Mouse (Mus musculus) heart, postnatal 0 days (tissue): ENCODE measurements around the gene Rhd. TPM values are rescaled to one million over a fixed set of nuclear protein-coding genes. Genes with fewer than 3 reads are reported as not detected.

ENCODE experiments used
- ATAC-seq: fragments of 200-750 bp; cut with Nextera tagmentation; 2 replicates; pipeline ENCODE4 v1.8.0; 2017; ENCODE audit warnings: low read depth, moderate number of reproducible peaks, moderate library complexity; ENCODE audit not compliant: insufficient read depth
- DNase-seq: peaks from one replicate; pipeline ENCODE4 v3.0.0-alpha.2; 2016; ENCODE audit warnings: low spot score
- H3K27ac ChIP-seq: fragments of 300-500 bp; sonication (generic); 2 replicates; pipeline ENCODE4 v1.5.1; 2014; ENCODE audit warnings: low read depth, mild to moderate bottlenecking
- H3K27me3 ChIP-seq: fragments of 300-500 bp; sonication (generic); 2 replicates; pipeline ENCODE4 v1.6.1; 2014; ENCODE audit warnings: low read length, mixed read lengths; ENCODE audit not compliant: control insufficient read depth, insufficient read depth
- H3K36me3 ChIP-seq: fragments of 300-500 bp; sonication (generic); replicated peaks from 2 replicates; pipeline ENCODE4 v1.6.1; 2014; ENCODE audit warnings: low read length, mixed read lengths; ENCODE audit not compliant: control insufficient read depth, insufficient read depth
- H3K4me1 ChIP-seq: fragments of 300-500 bp; sonication (generic); 2 replicates; pipeline ENCODE4 v1.6.1; 2014; ENCODE audit warnings: antibody characterized with exemption; ENCODE audit not compliant: control insufficient read depth, insufficient read depth
- H3K4me2 ChIP-seq: fragments of 300-500 bp; sonication (generic); 2 replicates; pipeline ENCODE4 v1.6.1; 2014; ENCODE audit warnings: low read depth, mild to moderate bottlenecking, low read length, moderate library complexity
- H3K4me3 ChIP-seq: fragments of 300-500 bp; sonication (generic); 2 replicates; pipeline ENCODE4 v1.5.1; 2014; ENCODE audit warnings: low read depth, low read length
- H3K9ac ChIP-seq: fragments of 300-500 bp; sonication (generic); replicated peaks from 2 replicates; pipeline ENCODE4 v1.6.1; 2014; ENCODE audit warnings: low read depth, low read length, mixed read lengths
- H3K9me3 ChIP-seq: fragments of 300-500 bp; sonication (generic); replicated peaks from 2 replicates; pipeline ENCODE4 v1.6.1; 2016; ENCODE audit warnings: low read length; ENCODE audit not compliant: control insufficient read depth
- CTCF ChIP-seq: IDR thresholded peaks from 2 replicates; pipeline ENCODE4 v1.5.1; 2016; ENCODE audit warnings: antibody characterized with exemption, control low read depth, low read depth
- EP300 ChIP-seq: IDR thresholded peaks from 2 replicates; pipeline ENCODE4 v1.6.1; 2016; ENCODE audit warnings: antibody characterized with exemption, low read depth
- WGBS: fragments of 180-500 bp; shearing (Covaris S2); extraction: QIAGEN DNeasy Blood & Tissue Kit; methylation state at CpG from one replicate; pipeline ENCODE4 v1.1.7; 2014; 5-methylcytosine and 5-hydroxymethylcytosine counted together
- polyA plus RNA-seq: library from polyadenylated mRNA; unstranded; fragments of >200 nt; fragmentation: Nextera tagmentation; extraction: Ambion mirVana; gene quantifications from 2 replicates; pipeline ENCODE4 v1.2.1, GENCODE M21; 2015
- total RNA-seq: library from RNA; depleted of rRNA; stranded (reverse); fragments of >200 nt; gene quantifications from 2 replicates; pipeline ENCODE4 v1.2.3, GENCODE M21; 2014; ENCODE audit warnings: low replicate concordance

Gene Rhd
- total and polyA plus RNA-seq, 2 experiments from 2014 or later, result 7.7 to 10.3 TPM

GRCm38 (mm10) chr4:134856501-134856900, 7.8 kb upstream of the Rhd start:
- no peaks in the 10 kb centered on the region for H3K9me3 ChIP-seq
- H3K4me2 ChIP-seq, result no peak overlapping the region
- 50% methylated on average over 5 of the region's 5 CpGs for WGBS
- ATAC-seq (no peak), DNase-seq (no peak)
- H3K36me3 ChIP-seq, result no peaks in the 10 kb centered on the region
- 0 out of 2 replicates have a peak, but pooled peaks cover 4% of the 10 kb centered on the region for H3K27me3 ChIP-seq
- TF ChIP-seq CTCF, result no peak
- no peak for TF ChIP-seq EP300
- peaks cover 11% of the 10 kb centered on the region for H3K4me1 ChIP-seq
- no peak overlapping the region for H3K27ac ChIP-seq
- H3K4me3 ChIP-seq, result no peak overlapping the region
- no peak overlapping the region for H3K9ac ChIP-seq

DNA sequence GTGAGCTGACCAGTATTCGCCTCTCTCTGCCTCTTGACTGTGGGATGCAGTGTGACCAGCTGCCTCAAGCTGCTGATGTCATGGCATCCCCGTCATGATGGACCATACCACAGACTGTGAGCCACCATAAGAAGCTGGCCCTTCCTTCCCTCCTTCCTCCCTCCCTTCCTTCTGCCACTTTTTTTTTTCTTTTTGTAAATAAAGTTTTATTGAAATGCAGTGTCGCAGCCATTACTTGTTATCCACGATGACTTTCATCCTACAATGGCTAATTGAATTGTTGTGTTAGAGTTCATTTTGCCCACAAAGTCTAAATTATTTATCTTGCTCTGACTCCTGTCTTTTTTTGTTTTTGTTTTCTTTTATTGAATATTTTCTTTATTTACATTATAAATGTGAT, 5.8 kb upstream of the Rhd start:
- Histone ChIP-seq H3K27ac (no peak overlapping the region), H3K36me3 (no peaks in the 10 kb centered on the region), H3K9me3 (no peaks in the 10 kb centered on the region), H3K4me2 (no peak overlapping the region), H3K27me3 (0 out of 2 replicates have a peak, but pooled peaks cover 4% of the 10 kb centered on the region), H3K4me1 (0 out of 2 replicates have a peak, but pooled peaks cover 4% of the 10 kb centered on the region), H3K4me3 (no peak overlapping the region), H3K9ac (no peak overlapping the region)
- TF ChIP-seq EP300, result no peak
- no peak for TF ChIP-seq CTCF
- DNase-seq, result no peak
- WGBS, result 83% methylated on average over 4 of the region's 4 CpGs
- no peak for ATAC-seq

DNA sequence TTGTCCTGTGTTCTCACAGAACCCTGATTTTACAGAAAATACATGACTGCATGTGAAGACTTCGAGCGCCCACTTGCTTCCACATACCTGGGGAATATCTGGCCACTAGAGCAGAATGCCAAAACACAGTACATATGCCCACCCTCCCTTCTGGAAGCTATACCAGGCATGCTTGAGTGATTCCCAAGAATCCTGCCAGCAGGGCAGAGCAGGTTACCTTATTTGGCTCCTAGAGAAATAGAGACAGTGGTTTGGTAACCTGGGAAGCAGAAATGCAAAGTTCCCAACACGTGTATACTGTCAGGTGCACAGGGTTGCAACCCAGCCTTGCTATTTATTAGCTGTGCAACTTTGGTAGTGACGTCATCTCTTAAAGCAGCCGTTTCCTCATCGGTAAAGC, 2.5 kb upstream of the Rhd start:
- H3K9me3 ChIP-seq, result no peaks in the 10 kb centered on the region
- H3K27me3 ChIP-seq, result no peaks in the 10 kb centered on the region
- no peak overlapping the region for H3K4me3 ChIP-seq
- TF ChIP-seq CTCF (no peak), EP300 (no peak)
- DNase-seq, result no peak
- H3K36me3 ChIP-seq, result no peaks in the 10 kb centered on the region
- ATAC-seq, result no peak
- H3K4me1 ChIP-seq, result no peaks in the 10 kb centered on the region
- no peak overlapping the region for H3K4me2 ChIP-seq
- no peak overlapping the region for H3K9ac ChIP-seq
- WGBS, result 70% methylated on average over 6 of the region's 6 CpGs
- H3K27ac ChIP-seq, result no peak overlapping the region

GRCm38 (mm10) chr4:134862996-134863395, 1.3 kb upstream of the Rhd start:
- TF ChIP-seq CTCF, result no peak
- no peak for TF ChIP-seq EP300

GRCm38 (mm10) chr4:134865340-134865739, 1.0 kb downstream of the Rhd start:
- Histone ChIP-seq H3K4me2 (no peak overlapping the region), H3K9ac (no peak overlapping the region), H3K27ac (no peak overlapping the region), H3K4me3 (no peak overlapping the region), H3K36me3 (no peaks in the 10 kb centered on the region), H3K27me3 (peaks cover 6% of the 10 kb centered on the region), H3K9me3 (no peaks in the 10 kb centered on the region), H3K4me1 (peaks cover 9% of the 10 kb centered on the region; the same call in 1 of the 2 replicates)
- 61% methylated on average over 6 of the region's 6 CpGs for WGBS
- DNase-seq (no peak), ATAC-seq (no peak)
- no peak for TF ChIP-seq CTCF
- TF ChIP-seq EP300, result no peak

More at GRCm38 (mm10) chr4:134862996-134863395, 1.3 kb upstream of the Rhd start:
- Histone ChIP-seq H3K9me3 (no peaks in the 10 kb centered on the region), H3K27me3 (0 out of 2 replicates have a peak, but pooled peaks cover under 1% of the 10 kb centered on the region), H3K36me3 (no peaks in the 10 kb centered on the region), H3K4me1 (no peaks in the 10 kb centered on the region), H3K27ac (no peak overlapping the region), H3K4me2 (no peak overlapping the region), H3K9ac (no peak overlapping the region), H3K4me3 (no peak overlapping the region)
- 79% methylated on average over 7 of the region's 7 CpGs for WGBS
- DNase-seq (no peak), ATAC-seq (no peak)

DNA sequence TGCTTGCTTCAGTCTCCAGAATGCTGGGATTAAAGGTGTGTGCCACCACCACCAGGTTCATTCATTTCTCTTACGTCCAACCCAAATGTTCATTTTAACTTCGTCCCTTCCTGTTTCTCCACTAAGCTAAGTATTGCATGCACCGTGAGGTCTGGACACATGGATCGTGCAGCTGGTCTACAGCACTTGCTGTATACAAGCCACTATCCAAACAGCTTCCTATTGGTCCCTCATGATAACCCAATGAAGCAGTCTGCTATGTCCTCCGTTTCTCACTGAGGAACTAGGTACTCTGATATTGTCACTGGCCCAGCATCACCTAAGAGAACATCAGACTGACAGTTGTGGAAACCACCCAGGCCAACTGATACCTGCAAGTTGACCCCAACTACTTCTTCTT, 1.5 kb downstream of the Rhd start:
- H3K9me3 ChIP-seq, result no peaks in the 10 kb centered on the region
- DNase-seq, result no peak
- peaks cover 9% of the 10 kb centered on the region; the same call in 1 of the 2 replicates for H3K4me1 ChIP-seq
- no peak for ATAC-seq
- no peak overlapping the region for H3K4me2 ChIP-seq
- 85% methylated on average over 5 of the region's 5 CpGs for WGBS
- H3K27me3 ChIP-seq, result peaks cover 8% of the 10 kb centered on the region
- TF ChIP-seq CTCF (no peak), EP300 (no peak)
- no peak overlapping the region for H3K9ac ChIP-seq
- H3K4me3 ChIP-seq, result no peak overlapping the region
- no peaks in the 10 kb centered on the region for H3K36me3 ChIP-seq
- no peak overlapping the region for H3K27ac ChIP-seq
